Mouse (Mus musculus) hindbrain, embryonic 10.5 days (tissue): ENCODE data around the gene Gps1. TPM values are rescaled to one million over a fixed set of nuclear protein-coding genes. Genes with fewer than 3 reads are reported as not detected.
"Not testable (repeated sequence)": the region's sequence is repeated elsewhere in the genome, so short reads cannot be mapped to it uniquely, and the experiment has no call there.

Source experiments
- DNase-seq: peaks from one replicate; pipeline ENCODE4 v3.0.0-alpha.2; 2017; ENCODE audit warnings: low spot score
- H3K27ac ChIP-seq: fragments of 300-500 bp; sonication (generic); 2 replicates; pipeline ENCODE4 v1.5.1; 2016; ENCODE audit warnings: mild to moderate bottlenecking, moderate library complexity
- H3K27me3 ChIP-seq: fragments of 300-500 bp; sonication (generic); 2 replicates; pipeline ENCODE4 v1.6.1; 2016; ENCODE audit warnings: mild to moderate bottlenecking; ENCODE audit not compliant: poor library complexity, insufficient read depth, severe bottlenecking
- H3K36me3 ChIP-seq: fragments of 300-500 bp; sonication (generic); 2 replicates; pipeline ENCODE4 v1.6.1; 2016; ENCODE audit warnings: mild to moderate bottlenecking, moderate library complexity
- H3K4me1 ChIP-seq: fragments of 300-500 bp; sonication (generic); replicated peaks from 2 replicates; pipeline ENCODE4 v1.6.1; 2016; ENCODE audit warnings: mild to moderate bottlenecking
- H3K4me3 ChIP-seq: fragments of 300-500 bp; sonication (generic); 2 replicates; pipeline ENCODE4 v1.5.1; 2016; ENCODE audit warnings: mild to moderate bottlenecking, moderate library complexity
- H3K9me3 ChIP-seq: fragments of 300-500 bp; sonication (generic); 2 replicates; pipeline ENCODE4 v1.6.1; 2016; ENCODE audit warnings: mild to moderate bottlenecking, moderate library complexity
- WGBS: fragments of 180-500 bp; shearing (Covaris S2); methylation state at CpG from one replicate; pipeline ENCODE4 v1.1.7; 2016; 5-methylcytosine and 5-hydroxymethylcytosine counted together
- polyA plus RNA-seq: library from polyadenylated mRNA; unstranded; fragments of >200 nt; fragmentation: Nextera tagmentation; extraction: Ambion mirVana; gene quantifications from 2 replicates; pipeline ENCODE4 v1.2.1, GENCODE M21; 2016

The Gps1 gene
- polyA plus RNA-seq, result 276 and 285 TPM in 2 replicates

GRCm38 (mm10) chr11:120784064-120784791 is at the start of gene Gps1, which contains the start of gene Rfng:
Gene Gps1, plus strand, starts transcription at chr11:120784272.
Gene Rfng, minus strand, starts transcription at chr11:120784207.
- under 1% methylated on average over 106 of the region's 107 CpGs for WGBS
- peaks cover 58% of the 10 kb centered on the region for H3K36me3 ChIP-seq

GRCm38 (mm10) chr11:120736424-120736823 is 47.6 kb upstream of the Gps1 start:
- H3K4me1 ChIP-seq, result no peaks in the 10 kb centered on the region
- H3K27me3 ChIP-seq, result peaks cover 9% of the 10 kb centered on the region; the same call in 1 of the 2 replicates
- H3K9me3 ChIP-seq, result no peaks in the 10 kb centered on the region
- no peak for DNase-seq
- WGBS, result 75% methylated on average over 6 of the region's 6 CpGs
- no peaks in the 10 kb centered on the region for H3K36me3 ChIP-seq
- H3K27ac ChIP-seq, result no peak overlapping the region
- H3K4me3 ChIP-seq, result no peak overlapping the region

More at GRCm38 (mm10) chr11:120784064-120784791, at the start of gene Gps1, which contains the start of gene Rfng:
- no peaks in the 10 kb centered on the region for H3K9me3 ChIP-seq
- peak; percentile 84 for DNase-seq
- H3K4me1 ChIP-seq, result peaks cover 32% of the 10 kb centered on the region
- H3K27me3 ChIP-seq, result peaks cover 12% of the 10 kb centered on the region
- H3K4me3 ChIP-seq, result peak within 1 kb of the TSS; percentile 99
- H3K27ac ChIP-seq, result peak within 1 kb of the TSS; percentile 89

- 92% methylated on average over 5 of the region's 5 CpGs for WGBS
- Histone ChIP-seq H3K27ac (no peak overlapping the region), H3K27me3 (no peaks in the 10 kb centered on the region), H3K4me3 (no peak overlapping the region), H3K9me3 (no peaks in the 10 kb centered on the region), H3K4me1 (no peaks in the 10 kb centered on the region), H3K36me3 (no peaks in the 10 kb centered on the region)
- no peak for DNase-seq
These were observed 43.1 kb upstream of the Gps1 start for GRCm38 (mm10) chr11:120740981-120741380.

- WGBS, result 73% methylated on average over 7 of the region's 7 CpGs
- no peak for DNase-seq
- Histone ChIP-seq H3K27ac (no peak overlapping the region), H3K9me3 (no peaks in the 10 kb centered on the region), H3K36me3 (no peaks in the 10 kb centered on the region), H3K27me3 (no peaks in the 10 kb centered on the region), H3K4me1 (no peaks in the 10 kb centered on the region), H3K4me3 (no peak overlapping the region)
These were observed 39.9 kb upstream of the Gps1 start for GRCm38 (mm10) chr11:120744121-120744701.

GRCm38 (mm10) chr11:120747974-120748373 is 36.1 kb upstream of the Gps1 start:
- Histone ChIP-seq H3K27ac (no peak overlapping the region), H3K4me1 (no peaks in the 10 kb centered on the region), H3K4me3 (no peak overlapping the region), H3K27me3 (no peaks in the 10 kb centered on the region), H3K9me3 (no peaks in the 10 kb centered on the region), H3K36me3 (no peaks in the 10 kb centered on the region)
- no peak for DNase-seq
- WGBS, result 84% methylated on average over 4 of the region's 4 CpGs

GRCm38 (mm10) chr11:120749430-120749829 is 34.6 kb upstream of the Gps1 start:
- H3K9me3 ChIP-seq, result no peaks in the 10 kb centered on the region
- H3K4me1 ChIP-seq, result no peaks in the 10 kb centered on the region
- 62% methylated on average over 8 of the region's 8 CpGs for WGBS
- H3K4me3 ChIP-seq, result no peak overlapping the region
- DNase-seq, result no peak
- H3K27me3 ChIP-seq, result no peaks in the 10 kb centered on the region
- no peaks in the 10 kb centered on the region for H3K36me3 ChIP-seq
- H3K27ac ChIP-seq, result no peak overlapping the region

- Histone ChIP-seq H3K9me3 (peaks cover under 1% of the 10 kb centered on the region; the same call in 1 of the 2 replicates), H3K4me3 (no peak overlapping the region), H3K27ac (no peak overlapping the region), H3K27me3 (no peaks in the 10 kb centered on the region), H3K4me1 (no peaks in the 10 kb centered on the region), H3K36me3 (no peaks in the 10 kb centered on the region)
- DNase-seq, result no peak
- 78% methylated on average over 4 of the region's 4 CpGs for WGBS
These were observed 32.5 kb upstream of the Gps1 start for GRCm38 (mm10) chr11:120751606-120752005.

- Histone ChIP-seq H3K4me1 (peaks cover 3% of the 10 kb centered on the region; the same call in 1 of the 2 replicates), H3K27me3 (peaks cover 26% of the 10 kb centered on the region), H3K9me3 (peaks cover 34% of the 10 kb centered on the region), H3K4me3 (no peak overlapping the region), H3K27ac (no peak overlapping the region), H3K36me3 (no peaks in the 10 kb centered on the region)
- WGBS, result 93% methylated on average over 9 of the region's 9 CpGs
- no peak for DNase-seq
These were observed 23.8 kb upstream of the Gps1 start for GRCm38 (mm10) chr11:120760236-120760635.

- 73% methylated on average over 14 of the region's 14 CpGs for WGBS
- Histone ChIP-seq H3K4me1 (peaks cover 3% of the 10 kb centered on the region; the same call in 1 of the 2 replicates), H3K4me3 (no peak overlapping the region), H3K36me3 (no peaks in the 10 kb centered on the region), H3K27ac (no peak overlapping the region), H3K9me3 (peaks cover 30% of the 10 kb centered on the region), H3K27me3 (peaks cover 29% of the 10 kb centered on the region)
- no peak for DNase-seq
These were observed 22.0 kb upstream of the Gps1 start for GRCm38 (mm10) chr11:120761811-120762671.

GRCm38 (mm10) chr11:120762672-120763041 is 21.4 kb upstream of the Gps1 start, which contains the start of gene Hmga1b:
Gene Hmga1b, plus strand, starts transcription at chr11:120762794.
- H3K36me3 ChIP-seq, H3K4me1 ChIP-seq, H3K27ac ChIP-seq, DNase-seq: not testable (repeated sequence)
- WGBS, result 21% methylated on average over 14 of the region's 14 CpGs
- Histone ChIP-seq H3K27me3 (peaks cover 29% of the 10 kb centered on the region), H3K4me3 (peak within 1 kb of the TSS; percentile 30; the same call in 1 of the 2 replicates), H3K9me3 (peaks cover 25% of the 10 kb centered on the region)

- H3K4me1 ChIP-seq, DNase-seq, H3K36me3 ChIP-seq, H3K27ac ChIP-seq: not testable (repeated sequence)
- Histone ChIP-seq H3K4me3 (peak overlapping the region; percentile 30; the same call in 1 of the 2 replicates), H3K27me3 (peaks cover 29% of the 10 kb centered on the region), H3K9me3 (peaks cover 18% of the 10 kb centered on the region)
- WGBS, result 16% methylated on average over 11 of the region's 23 CpGs
These were observed 20.7 kb upstream of the Gps1 start for GRCm38 (mm10) chr11:120763121-120763999.

- H3K27ac ChIP-seq, DNase-seq, H3K9me3 ChIP-seq, H3K4me3 ChIP-seq, H3K36me3 ChIP-seq, H3K4me1 ChIP-seq: not testable (repeated sequence)
- peaks cover 20% of the 10 kb centered on the region for H3K27me3 ChIP-seq
- 87% methylated on average over 4 of the region's 7 CpGs for WGBS
These were observed 17.0 kb upstream of the Gps1 start for GRCm38 (mm10) chr11:120767023-120767422.
